Mouse (Mus musculus) effector memory CD4-positive, alpha-beta T cell, adult 5 months (primary cell): Measurements from ENCODE around the gene Skint9. TPM values are rescaled to one million over a fixed set of nuclear protein-coding genes. Genes with fewer than 3 reads are reported as not detected.

Source experiments
- polyA plus RNA-seq: library from polyadenylated mRNA; unstranded; fragments of 100-300 nt; shearing (Covaris generic); gene quantifications from one replicate; pipeline ENCODE4 v1.2.1, GENCODE M21; 2017

Gene Skint9
- not detected for polyA plus RNA-seq

DNA sequence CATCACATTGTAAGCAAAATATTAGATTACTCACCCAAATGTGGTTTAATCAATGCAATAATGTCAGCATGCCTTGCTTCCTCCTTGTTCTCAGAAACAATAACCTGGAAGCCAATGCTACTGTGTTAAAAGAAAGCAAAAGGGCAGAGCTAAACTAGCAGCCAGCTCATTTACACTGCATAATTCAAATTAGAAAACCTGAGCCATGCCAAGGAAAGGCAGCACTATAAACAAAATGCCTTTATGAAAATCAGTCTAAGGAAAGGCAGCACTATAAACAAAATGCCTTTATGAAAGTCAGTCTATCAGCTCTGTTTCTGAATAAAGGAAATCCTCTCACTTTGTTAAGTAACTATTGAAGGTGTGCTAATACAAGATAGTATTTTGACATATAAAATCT lies at the start of gene Skint9:
TSS of gene Skint9 (minus strand) at position 101 of the 400 bp plus-strand sequence.

Other genes with a start within 250 kb of the Skint9 start
- 0.27 TPM for gene Skint3, start 201.7 kb downstream of the Skint9 start, polyA plus RNA-seq
- gene Skint2, start 123.2 kb upstream of the Skint9 start, polyA plus RNA-seq: not detected